Mouse (Mus musculus): ENCODE data around the gene Crispld2. TPM values are rescaled to one million over a fixed set of nuclear protein-coding genes. Genes with fewer than 3 reads are reported as not detected.

Crispld2 gene
- polyA plus RNA-seq, 1 experiment from 2014 or later, result 1.3 TPM

GRCm38 (mm10) chr8:120015916-120016315 lies 23.7 kb downstream of the Crispld2 start:
- H3K4me2 ChIP-seq, result no peak overlapping the region
- no peaks in the 10 kb centered on the region for H3K9me3 ChIP-seq (replicated peaks)
- H3K27me3 ChIP-seq, result 0 out of 2 replicates have a peak, but pooled peaks cover 2% of the 10 kb centered on the region
- no peak for ATAC-seq (ENCODE audit: insufficient read depth)
- H3K4me1 ChIP-seq (replicated peaks), result no peaks in the 10 kb centered on the region
- H3K9ac ChIP-seq, result no peak overlapping the region
- WGBS (ENCODE audit: insufficient replicate concordance), result 61% methylated on average over 8 of the region's 8 CpGs
- H3K36me3 ChIP-seq (replicated peaks), result no peaks in the 10 kb centered on the region
- H3K4me3 ChIP-seq (replicated peaks), result no peak overlapping the region
- no peak overlapping the region for H3K27ac ChIP-seq (replicated peaks)

GRCm38 (mm10) chr8:120016424-120016823 lies 24.2 kb downstream of the Crispld2 start:
- no peak overlapping the region for H3K9ac ChIP-seq
- H3K4me1 ChIP-seq (replicated peaks), result no peaks in the 10 kb centered on the region
- no peaks in the 10 kb centered on the region for H3K36me3 ChIP-seq (replicated peaks)
- ATAC-seq (ENCODE audit: insufficient read depth), result no peak
- no peak overlapping the region for H3K27ac ChIP-seq (replicated peaks)
- 0 out of 2 replicates have a peak, but pooled peaks cover 2% of the 10 kb centered on the region for H3K27me3 ChIP-seq
- no peaks in the 10 kb centered on the region for H3K9me3 ChIP-seq (replicated peaks)
- no peak overlapping the region for H3K4me3 ChIP-seq (replicated peaks)
- no peak overlapping the region for H3K4me2 ChIP-seq
- 18% methylated on average over 7 of the region's 7 CpGs for WGBS (ENCODE audit: insufficient replicate concordance)

GRCm38 (mm10) chr8:120017349-120017748 lies 25.1 kb downstream of the Crispld2 start:
- ATAC-seq (ENCODE audit: insufficient read depth), result no peak
- Histone ChIP-seq H3K4me1 (replicated peaks) (no peaks in the 10 kb centered on the region), H3K27ac (replicated peaks) (no peak overlapping the region), H3K36me3 (replicated peaks) (no peaks in the 10 kb centered on the region), H3K9ac (no peak overlapping the region), H3K4me3 (replicated peaks) (no peak overlapping the region), H3K4me2 (no peak overlapping the region), H3K9me3 (replicated peaks) (no peaks in the 10 kb centered on the region), H3K27me3 (0 out of 2 replicates have a peak, but pooled peaks cover 2% of the 10 kb centered on the region)
- WGBS (ENCODE audit: insufficient replicate concordance), result 81% methylated on average over 13 of the region's 13 CpGs

- no peak overlapping the region for H3K4me3 ChIP-seq (replicated peaks)
- H3K27me3 ChIP-seq, result 0 out of 2 replicates have a peak, but pooled peaks cover 2% of the 10 kb centered on the region
- H3K27ac ChIP-seq (replicated peaks), result no peak overlapping the region
- WGBS (ENCODE audit: insufficient replicate concordance), result 84% methylated on average over 6 of the region's 6 CpGs
- H3K9me3 ChIP-seq (replicated peaks), result no peaks in the 10 kb centered on the region
- no peak overlapping the region for H3K9ac ChIP-seq
- no peaks in the 10 kb centered on the region for H3K4me1 ChIP-seq (replicated peaks)
- H3K36me3 ChIP-seq (replicated peaks), result no peaks in the 10 kb centered on the region
- H3K4me2 ChIP-seq, result no peak overlapping the region
- ATAC-seq (ENCODE audit: insufficient read depth), result no peak
Measured at GRCm38 (mm10) chr8:120017786-120018185, 25.5 kb downstream of the Crispld2 start.

- no peak for ATAC-seq (ENCODE audit: insufficient read depth)
- H3K27me3 ChIP-seq, result 0 out of 2 replicates have a peak, but pooled peaks cover 2% of the 10 kb centered on the region
- H3K4me2 ChIP-seq, result no peak overlapping the region
Measured at GRCm38 (mm10) chr8:120018379-120018778, 26.1 kb downstream of the Crispld2 start.

GRCm38 (mm10) chr8:120019297-120019696 lies 27.1 kb downstream of the Crispld2 start:
- 72% methylated on average over 5 of the region's 5 CpGs for WGBS (ENCODE audit: insufficient replicate concordance)
- H3K9ac ChIP-seq, result no peak overlapping the region
- H3K36me3 ChIP-seq (replicated peaks), result no peaks in the 10 kb centered on the region
- H3K4me1 ChIP-seq (replicated peaks), result no peaks in the 10 kb centered on the region
- no peak overlapping the region for H3K27ac ChIP-seq (replicated peaks)
- no peak for ATAC-seq (ENCODE audit: insufficient read depth)
- no peak overlapping the region for H3K4me3 ChIP-seq (replicated peaks)
- no peak overlapping the region for H3K4me2 ChIP-seq
- no peaks in the 10 kb centered on the region for H3K27me3 ChIP-seq
- no peaks in the 10 kb centered on the region for H3K9me3 ChIP-seq (replicated peaks)

More at GRCm38 (mm10) chr8:120018379-120018778, 26.1 kb downstream of the Crispld2 start:
- Histone ChIP-seq H3K9ac (no peak overlapping the region), H3K9me3 (replicated peaks) (no peaks in the 10 kb centered on the region), H3K4me1 (replicated peaks) (no peaks in the 10 kb centered on the region), H3K36me3 (replicated peaks) (no peaks in the 10 kb centered on the region), H3K27ac (replicated peaks) (no peak overlapping the region), H3K4me3 (replicated peaks) (no peak overlapping the region)
- WGBS (ENCODE audit: insufficient replicate concordance), result 65% methylated on average over 6 of the region's 6 CpGs

- Histone ChIP-seq H3K27ac (replicated peaks) (no peak overlapping the region), H3K4me3 (replicated peaks) (no peak overlapping the region), H3K9me3 (replicated peaks) (no peaks in the 10 kb centered on the region), H3K4me2 (no peak overlapping the region), H3K27me3 (no peaks in the 10 kb centered on the region), H3K4me1 (replicated peaks) (no peaks in the 10 kb centered on the region), H3K36me3 (replicated peaks) (no peaks in the 10 kb centered on the region), H3K9ac (no peak overlapping the region)
- 45% methylated on average over 7 of the region's 7 CpGs for WGBS (ENCODE audit: insufficient replicate concordance)
- no peak for ATAC-seq (ENCODE audit: insufficient read depth)
Measured at GRCm38 (mm10) chr8:120020298-120020697, 28.1 kb downstream of the Crispld2 start.

GRCm38 (mm10) chr8:120026199-120026598 lies 34.0 kb downstream of the Crispld2 start:
- whole genome bisulfite sequencing (ENCODE audit: insufficient replicate concordance), result 22% methylated on average over 5 of the region's 5 CpGs
- no peaks in the 10 kb centered on the region for H3K4me1 ChIP-seq (replicated peaks)
- ATAC-seq (ENCODE audit: insufficient read depth), result no peak
- no peaks in the 10 kb centered on the region for H3K9me3 ChIP-seq (replicated peaks)
- no peaks in the 10 kb centered on the region for H3K27me3 ChIP-seq
- H3K27ac ChIP-seq (replicated peaks), result no peak overlapping the region
- no peak overlapping the region for H3K4me3 ChIP-seq (replicated peaks)
- H3K9ac ChIP-seq, result no peak overlapping the region
- no peak overlapping the region for H3K4me2 ChIP-seq
- no peaks in the 10 kb centered on the region for H3K36me3 ChIP-seq (replicated peaks)

- Histone ChIP-seq H3K4me1 (replicated peaks) (no peaks in the 10 kb centered on the region), H3K27me3 (no peaks in the 10 kb centered on the region), H3K27ac (replicated peaks) (no peak overlapping the region), H3K36me3 (replicated peaks) (no peaks in the 10 kb centered on the region), H3K9me3 (replicated peaks) (no peaks in the 10 kb centered on the region), H3K4me3 (replicated peaks) (no peak overlapping the region), H3K4me2 (no peak overlapping the region), H3K9ac (no peak overlapping the region)
- 32% methylated on average over 6 of the region's 6 CpGs for WGBS (ENCODE audit: insufficient replicate concordance)
- ATAC-seq (ENCODE audit: insufficient read depth), result no peak
Measured at GRCm38 (mm10) chr8:120026991-120027390, 34.8 kb downstream of the Crispld2 start.

- H3K4me3 ChIP-seq (replicated peaks), result no peak overlapping the region
- H3K4me1 ChIP-seq (replicated peaks), result no peaks in the 10 kb centered on the region
- ATAC-seq (ENCODE audit: insufficient read depth), result no peak
- H3K9ac ChIP-seq, result no peak overlapping the region
- WGBS (ENCODE audit: insufficient replicate concordance), result 65% methylated on average over 5 of the region's 5 CpGs
- no peak overlapping the region for H3K27ac ChIP-seq (replicated peaks)
- H3K4me2 ChIP-seq, result no peak overlapping the region
- H3K36me3 ChIP-seq (replicated peaks), result no peaks in the 10 kb centered on the region
- no peaks in the 10 kb centered on the region for H3K9me3 ChIP-seq (replicated peaks)
- H3K27me3 ChIP-seq, result no peaks in the 10 kb centered on the region
Measured at GRCm38 (mm10) chr8:120030447-120030846, 38.2 kb downstream of the Crispld2 start.

- ATAC-seq (ENCODE audit: insufficient read depth), result no peak
- no peaks in the 10 kb centered on the region for H3K27me3 ChIP-seq
- H3K4me1 ChIP-seq (replicated peaks), result peaks cover 6% of the 10 kb centered on the region; the same call in 1 of the 2 replicates
- H3K9me3 ChIP-seq (replicated peaks), result no peaks in the 10 kb centered on the region
- H3K9ac ChIP-seq, result no peak overlapping the region
- no peak overlapping the region for H3K27ac ChIP-seq (replicated peaks)
- 64% methylated on average over 5 of the region's 5 CpGs for WGBS (ENCODE audit: insufficient replicate concordance)
- no peak overlapping the region for H3K4me2 ChIP-seq
- H3K4me3 ChIP-seq (replicated peaks), result no peak overlapping the region
- no peaks in the 10 kb centered on the region for H3K36me3 ChIP-seq (replicated peaks)
Measured at GRCm38 (mm10) chr8:120032549-120033208, 40.4 kb downstream of the Crispld2 start.

- 59% methylated on average over 6 of the region's 6 CpGs for WGBS (ENCODE audit: insufficient replicate concordance)
- no peaks in the 10 kb centered on the region for H3K9me3 ChIP-seq (replicated peaks)
Measured at GRCm38 (mm10) chr8:120034471-120034870, 42.2 kb downstream of the Crispld2 start.

More at GRCm38 (mm10) chr8:120034471-120034870, 42.2 kb downstream of the Crispld2 start:
- H3K4me2 ChIP-seq, result no peak overlapping the region
- no peaks in the 10 kb centered on the region for H3K36me3 ChIP-seq (replicated peaks)
- no peak for ATAC-seq (ENCODE audit: insufficient read depth)
- peaks cover 6% of the 10 kb centered on the region; the same call in 1 of the 2 replicates for H3K4me1 ChIP-seq (replicated peaks)
- no peak overlapping the region for H3K27ac ChIP-seq (replicated peaks)
- H3K9ac ChIP-seq, result no peak overlapping the region
- H3K27me3 ChIP-seq, result no peaks in the 10 kb centered on the region
- no peak overlapping the region for H3K4me3 ChIP-seq (replicated peaks)
